Mouse (Mus musculus) thymus, adult 2 months (tissue): ENCODE results near the gene Pdcd10.

ENCODE experiments used
- CTCF ChIP-seq: fragments of 200-500 bp; IDR thresholded peaks from 2 replicates; pipeline ENCODE4 v1.5.1; 2012; ENCODE audit warnings: mild to moderate bottlenecking, control low read depth, low read length, moderate library complexity, borderline replicate concordance; ENCODE audit not compliant: control insufficient read depth, poor library complexity, insufficient read depth; ENCODE audit errors: extremely low read depth
- POLR2A ChIP-seq: fragments of 200-500 bp; IDR thresholded peaks from 2 replicates; pipeline ENCODE4 v1.6.1; 2012; ENCODE audit warnings: mild to moderate bottlenecking, low read length, control low read depth, moderate library complexity; ENCODE audit not compliant: control insufficient read depth, poor library complexity, insufficient read depth; ENCODE audit errors: extremely low read depth

DNA sequence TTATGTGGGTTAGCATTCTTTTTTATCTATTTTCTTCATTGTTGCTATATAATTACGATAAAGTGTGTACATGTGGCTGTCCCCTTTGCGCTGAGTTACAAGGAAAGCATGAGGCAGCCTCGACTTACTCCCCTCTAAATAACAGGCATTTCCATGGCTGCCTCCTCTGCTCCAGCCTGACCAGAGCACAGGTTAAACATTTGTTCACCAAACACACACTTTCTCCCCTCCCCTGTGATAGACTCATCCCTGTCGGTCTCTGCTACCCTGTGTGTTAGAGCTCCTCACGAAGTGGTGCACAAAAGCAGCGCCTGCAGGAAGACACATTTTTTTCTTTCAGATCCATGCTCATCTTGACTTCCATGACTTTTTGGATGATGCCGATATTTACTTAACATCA is 82.0 kb downstream of the Pdcd10 start:
- no peak for TF ChIP-seq POLR2A
- no peak for TF ChIP-seq CTCF
